Mouse (Mus musculus) layer of hippocampus, adult 8-10 months (tissue): ENCODE data around the gene Slu7. TPM values are rescaled to one million over a fixed set of nuclear protein-coding genes. Genes with fewer than 3 reads are reported as not detected.

Experiments
- DNase-seq, 2 experiments: peaks; one replicate each; pipeline ENCODE4 v3.0.0; 2022; ENCODE audit warnings: low spot score in 2 of 2
- total RNA-seq, 4 experiments: library from RNA; stranded (reverse); gene quantifications; 2 replicates each; pipeline ENCODE4 v1.2.4; 2022

The Slu7 gene
- total RNA-seq = 10 to 100 TPM; 42.3 to 55.9 (median 51.1) TPM

DNA sequence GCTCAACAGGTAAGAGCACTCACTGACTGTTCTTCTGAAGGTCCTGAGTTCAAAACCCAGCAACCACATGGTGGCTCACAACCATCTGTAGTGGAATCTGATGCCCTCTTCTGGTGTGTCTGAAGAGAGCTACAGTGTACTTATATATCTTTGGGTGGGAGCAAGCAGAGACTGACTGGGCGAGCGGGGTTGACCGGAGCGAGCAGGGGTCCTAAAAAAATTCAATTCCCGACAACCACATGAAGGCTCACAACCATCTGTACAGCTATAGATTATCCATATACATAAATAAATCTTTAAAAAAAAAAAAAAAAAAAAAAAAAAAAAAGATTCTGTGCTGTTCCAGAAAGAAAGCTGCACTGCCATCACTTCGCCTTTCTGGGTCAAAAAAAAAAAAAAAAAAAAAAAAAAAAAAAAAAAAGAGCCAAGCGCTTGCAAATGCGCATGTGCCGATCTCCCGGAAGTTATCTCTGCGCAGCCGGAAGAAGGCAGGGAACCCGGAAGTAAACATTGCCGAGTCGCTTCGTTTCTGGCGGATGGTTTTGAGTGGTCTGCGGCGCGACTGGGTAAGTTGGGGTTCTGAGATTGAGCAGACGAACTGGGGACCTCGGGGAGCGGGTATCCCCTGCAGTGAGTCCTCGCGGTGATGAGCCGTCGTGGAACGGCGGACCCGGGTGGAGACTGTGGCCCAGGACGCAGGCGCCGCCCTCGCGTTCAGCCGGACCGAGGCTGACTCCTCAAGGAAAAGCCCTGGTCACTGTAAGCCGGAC lies at the start of gene Slu7:
Gene Slu7, plus strand, starts transcription at position 491 of the 770 bp plus-strand sequence.
- DNase-seq = peak; percentile 40 to 58

DNA sequence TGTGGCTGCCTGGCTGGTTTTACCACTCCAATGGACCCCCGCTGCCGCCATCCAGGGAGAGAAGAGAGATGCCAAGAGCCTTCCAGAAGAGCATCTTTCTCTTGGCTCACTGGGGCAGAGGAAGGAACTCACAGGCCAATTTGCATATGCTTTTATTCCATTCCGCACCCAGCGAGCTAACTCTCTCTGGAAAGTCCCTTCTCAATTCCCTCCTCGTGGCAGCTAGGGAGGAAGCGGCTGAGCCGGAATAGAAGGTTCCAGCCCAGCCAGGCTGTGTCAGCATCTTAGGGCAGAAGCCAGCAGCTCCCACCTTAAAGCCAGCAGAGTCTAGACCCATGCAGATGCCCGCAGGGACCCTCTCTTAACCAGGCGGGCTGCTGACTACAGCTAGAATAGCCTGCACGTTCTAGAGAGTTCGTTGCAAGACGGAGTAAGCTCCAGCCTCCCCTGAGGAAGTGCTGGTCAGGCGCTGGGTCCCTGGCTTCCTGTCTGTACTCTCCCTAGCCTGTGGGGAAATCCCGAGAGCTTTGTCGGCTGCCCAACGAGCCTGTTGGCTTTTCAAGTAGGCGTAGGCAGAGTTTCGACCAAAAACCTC lies 48.4 kb upstream of the Slu7 start:
- DNase-seq = peak in 1 of 2 experiments; percentile 31

GRCm38 (mm10) chr11:43385716-43386115 lies 47.8 kb upstream of the Slu7 start:
- DNase-seq = no peak

DNA sequence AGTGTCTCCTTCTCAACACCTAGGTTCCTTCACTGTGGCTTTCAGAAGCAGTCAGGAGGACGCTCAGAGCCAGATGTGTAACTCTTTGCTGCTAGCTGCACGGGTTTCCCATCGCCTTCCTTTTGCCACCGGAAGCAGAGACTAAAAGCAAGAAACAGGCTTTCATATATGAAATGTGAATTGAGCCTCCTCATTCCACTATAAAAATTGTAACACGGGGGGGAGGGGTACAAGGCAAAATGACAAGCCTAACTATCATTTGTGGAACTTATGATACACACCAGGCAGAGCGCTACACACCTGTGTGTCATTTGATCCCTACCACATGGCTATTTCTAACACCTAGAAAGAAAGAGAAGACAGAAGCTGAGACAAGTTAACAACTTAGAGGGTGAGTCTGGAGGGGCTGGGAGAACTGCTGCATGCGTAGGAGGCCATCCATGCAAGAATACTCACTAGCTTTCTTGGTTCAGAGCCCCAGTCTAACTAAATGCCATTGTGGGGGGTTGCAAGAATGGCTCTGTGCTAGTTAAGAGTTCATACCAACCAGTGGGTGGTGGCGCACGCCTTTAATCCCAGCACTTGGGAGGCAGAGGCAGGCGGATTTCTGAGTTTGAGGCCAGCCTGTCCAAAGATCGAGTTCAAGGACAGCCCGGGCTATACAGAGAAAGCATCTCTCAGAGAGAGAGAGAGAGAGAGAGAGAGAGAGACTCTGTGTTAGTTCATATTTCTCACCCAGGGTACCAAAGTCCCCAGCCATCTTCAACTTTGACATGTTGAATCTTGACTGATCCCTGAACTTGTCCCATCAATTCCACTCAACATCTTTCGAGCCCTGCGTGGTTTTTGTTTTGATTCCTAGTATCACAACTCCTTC lies 46.3 kb upstream of the Slu7 start:
- DNase-seq = no peak

- DNase-seq = no peak
These were observed 45.1 kb upstream of the Slu7 start for GRCm38 (mm10) chr11:43388122-43389097.

DNA sequence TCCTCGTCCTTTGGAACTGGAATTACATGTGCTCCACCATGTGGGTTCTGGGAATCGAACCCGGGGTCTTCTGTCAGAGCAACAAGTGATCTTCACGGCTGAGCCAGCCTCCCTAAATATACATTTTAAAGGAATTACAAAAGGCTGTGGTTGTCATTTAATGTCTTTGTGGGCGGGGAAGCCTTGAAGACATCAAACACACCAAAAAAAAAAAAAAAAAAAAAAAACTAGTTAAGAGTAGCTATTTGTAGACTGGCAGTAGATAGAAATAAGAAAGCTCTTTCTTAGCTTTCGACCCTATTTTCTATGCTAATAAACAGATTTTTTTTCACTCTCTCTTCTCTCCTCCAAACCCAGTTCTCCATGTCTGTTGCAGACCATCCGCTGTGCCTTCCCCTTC lies 44.4 kb upstream of the Slu7 start:
- DNase-seq = no peak

DNA sequence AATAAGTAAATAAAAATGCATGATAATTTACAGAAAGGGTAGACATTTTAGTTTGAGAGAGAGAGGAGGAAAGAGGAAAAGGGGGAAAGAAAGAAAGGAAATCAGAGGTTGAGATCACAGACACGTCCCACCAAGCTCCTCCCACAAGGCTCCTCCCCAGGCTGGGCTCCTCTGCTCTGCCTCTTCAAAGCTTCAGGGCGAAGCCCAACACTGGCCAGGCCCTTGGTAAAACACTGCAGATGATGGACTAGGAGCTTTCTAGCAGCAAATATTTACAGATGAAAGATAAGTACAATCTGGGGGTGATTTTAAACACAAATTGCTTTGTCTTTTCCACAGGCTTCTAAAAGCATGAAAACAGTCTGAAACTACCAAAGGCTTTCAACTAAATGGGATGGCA lies 40.8 kb upstream of the Slu7 start:
- DNase-seq = no peak

GRCm38 (mm10) chr11:43393325-43393724 lies 40.2 kb upstream of the Slu7 start:
- no peak for DNase-seq

DNA sequence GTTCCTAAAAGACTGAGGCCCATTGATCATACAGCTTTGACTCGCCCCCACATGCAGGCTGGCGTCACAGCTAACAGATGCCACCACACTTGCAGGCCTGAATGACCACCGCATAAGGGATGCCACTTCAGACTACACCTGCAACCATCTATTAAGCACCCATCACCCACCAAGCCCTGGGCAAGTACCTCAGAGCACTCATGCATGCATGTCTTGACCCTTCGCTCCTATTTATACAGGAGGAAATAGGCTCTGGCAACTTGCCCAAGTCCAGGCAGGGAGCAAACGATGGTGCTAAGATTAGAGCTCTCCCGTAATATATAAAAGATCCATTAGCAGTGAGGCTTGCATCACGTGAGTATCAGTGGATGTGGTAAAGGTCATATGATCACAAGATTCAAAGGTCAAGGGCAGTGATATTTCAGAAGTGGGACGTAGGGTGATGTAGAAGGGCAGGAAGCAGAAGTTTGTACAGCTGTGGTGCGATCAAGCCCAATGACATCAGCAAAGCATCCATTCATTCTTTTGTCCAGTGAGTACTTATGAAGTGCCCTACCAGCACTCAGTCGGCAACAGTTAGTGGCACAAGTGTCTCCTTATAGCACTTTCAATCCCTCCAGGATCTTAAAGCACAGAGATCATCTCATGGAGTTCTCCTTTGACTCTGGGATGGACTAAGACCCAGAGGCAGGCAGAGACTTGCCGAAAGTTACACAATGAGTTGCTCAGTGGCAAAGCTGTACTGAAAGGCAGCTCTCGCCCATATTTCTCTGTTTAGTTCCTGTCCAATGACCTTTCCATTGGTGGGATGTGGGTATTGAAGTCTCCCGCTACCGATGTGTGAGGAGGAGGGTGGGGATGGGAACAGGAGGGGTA lies 38.2 kb upstream of the Slu7 start:
- DNase-seq = no peak

DNA sequence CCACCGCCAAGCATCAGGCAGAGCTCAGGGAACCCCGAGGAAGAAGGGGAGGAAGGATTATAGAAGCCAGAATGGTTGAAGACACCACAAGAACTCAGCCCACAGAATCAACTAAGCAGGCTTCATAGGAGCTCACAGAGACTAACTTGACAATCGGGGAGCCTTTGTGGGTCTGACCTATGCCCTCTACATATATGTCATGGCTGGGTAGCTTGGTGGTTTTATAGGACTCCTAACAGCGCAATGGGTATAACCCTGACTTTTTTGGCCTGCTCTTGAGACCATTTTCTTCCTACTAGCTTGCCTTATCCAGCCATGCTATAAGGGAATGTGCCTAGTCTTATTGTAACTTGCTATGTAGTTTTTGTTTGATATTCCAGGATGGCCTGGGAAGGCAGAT lies 37.3 kb upstream of the Slu7 start:
- DNase-seq = no peak

DNA sequence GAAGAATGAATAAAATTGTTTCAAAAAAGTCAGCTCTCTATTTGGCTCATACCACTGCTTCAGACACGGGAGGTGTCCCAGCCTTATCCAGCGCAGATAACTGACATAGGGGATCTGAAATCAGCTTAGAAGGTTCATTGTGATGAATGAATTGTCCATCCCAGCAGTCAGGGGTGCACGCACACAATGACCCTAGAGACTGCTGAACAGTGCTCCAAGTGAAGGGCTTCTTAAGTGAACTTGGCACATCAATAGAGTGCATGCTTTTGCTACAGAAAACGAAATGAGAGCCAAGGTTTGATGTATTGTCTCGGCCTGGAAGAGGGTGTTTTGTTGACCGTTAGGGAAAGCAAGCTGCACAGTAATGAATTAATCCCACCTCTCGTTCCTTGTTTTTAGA lies 36.9 kb upstream of the Slu7 start:
- no peak for DNase-seq

DNA sequence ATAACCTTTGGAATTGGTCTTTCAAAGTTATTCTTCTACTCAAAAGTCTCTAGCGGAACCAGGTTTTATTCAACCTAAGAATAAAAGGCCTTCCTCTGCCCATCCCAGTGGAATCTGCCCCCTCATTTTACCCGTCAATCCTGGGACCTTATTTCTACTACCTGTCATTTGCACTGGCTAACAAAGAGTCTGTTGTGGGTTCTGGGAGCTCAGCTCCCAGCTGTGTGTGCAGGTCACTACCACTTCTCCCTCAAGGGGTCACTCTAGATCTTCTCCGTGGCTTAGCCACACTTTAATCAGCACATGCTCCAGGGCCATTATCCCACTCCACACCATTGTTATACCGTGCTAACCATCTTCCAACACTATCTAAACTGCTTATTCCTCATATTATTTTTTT lies 34.2 kb upstream of the Slu7 start:
- DNase-seq = no peak

DNA sequence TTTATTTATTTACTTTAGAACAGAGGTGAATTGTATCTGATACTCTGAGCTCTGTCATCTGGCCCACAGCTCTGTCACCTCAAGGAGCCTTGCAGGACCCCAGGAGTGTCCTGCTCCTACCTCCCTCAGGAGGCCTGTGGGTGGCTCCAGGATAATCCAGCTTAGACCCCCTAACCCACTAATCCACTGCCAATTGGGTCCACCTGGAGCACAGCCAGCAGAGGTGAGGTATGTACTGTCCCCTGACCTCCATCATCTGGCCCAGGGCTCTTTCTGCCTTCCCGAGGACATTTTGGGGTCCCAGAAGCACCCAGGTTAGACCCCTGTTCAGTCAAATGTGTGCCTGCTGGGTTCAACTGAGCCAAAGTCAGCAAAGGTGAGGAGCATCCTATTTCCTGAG lies 33.4 kb upstream of the Slu7 start:
- DNase-seq = no peak

GRCm38 (mm10) chr11:43404150-43404807 lies 29.3 kb upstream of the Slu7 start:
- no peak for DNase-seq

GRCm38 (mm10) chr11:43408888-43409287 lies 24.7 kb upstream of the Slu7 start:
- no peak for DNase-seq

- no peak for DNase-seq
These were observed 23.3 kb upstream of the Slu7 start for GRCm38 (mm10) chr11:43410291-43410690.

- DNase-seq = peak in 1 of 2 experiments; percentile 74
These were observed 22.1 kb upstream of the Slu7 start for GRCm38 (mm10) chr11:43411413-43411812.

- peak; percentile 62 to 85 for DNase-seq
These were observed 20.6 kb upstream of the Slu7 start for GRCm38 (mm10) chr11:43412771-43413451.

- no peak for DNase-seq
These were observed 16.3 kb upstream of the Slu7 start for GRCm38 (mm10) chr11:43417201-43417600.
